In the genomic region with DNA sequence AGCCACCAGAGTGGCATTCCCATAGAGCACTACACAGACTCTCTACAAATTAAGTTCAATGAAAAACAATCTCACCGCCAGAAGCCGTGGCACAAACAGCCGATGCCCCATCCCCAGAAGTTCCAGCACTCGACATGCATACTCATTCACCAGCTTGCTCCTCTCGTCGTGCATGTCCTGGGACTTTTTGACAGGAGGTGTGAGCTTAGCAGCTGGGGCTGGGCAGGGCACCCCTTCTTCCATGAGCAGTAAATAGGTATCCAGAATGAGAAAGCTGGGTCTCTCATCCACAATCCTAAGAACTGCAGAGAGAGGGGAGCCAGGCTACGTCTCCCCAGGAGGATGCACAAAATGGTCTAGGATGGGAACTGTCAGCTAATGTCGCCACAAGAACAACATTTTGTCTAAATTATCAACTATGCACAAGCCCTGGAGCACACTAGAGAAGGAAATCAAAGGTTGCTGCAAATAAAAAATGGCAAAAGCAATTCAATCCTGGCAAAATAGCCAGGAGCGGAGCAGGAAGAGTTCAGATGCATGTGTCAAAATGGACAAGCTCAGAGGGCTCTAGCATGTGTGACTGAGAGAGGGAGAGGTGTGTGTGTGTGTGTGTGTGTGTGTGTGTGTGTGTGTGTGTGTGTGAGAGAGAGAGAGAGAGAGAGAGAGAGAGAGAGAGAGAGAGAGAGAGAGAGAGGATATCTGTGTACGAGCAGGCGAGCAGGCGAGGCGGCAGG, we compare ENCODE assay signal across 8 mouse cellular contexts.
DNase-seq lines count a peak whose midpoint lies in the region; ATAC-seq and TF ChIP-seq lines count a peak whose summit lies in the region.

No protein-coding gene starts in this region.

- H3K27me3 ChIP-seq in hindbrain, embryonic 12.5 days = no peaks in the 10 kb centered on the region
- H3K27me3 ChIP-seq in liver, embryonic 16.5 days (ENCODE audit: control insufficient read depth, insufficient read depth, low read depth, low read length) = no peaks in the 10 kb centered on the region
- no peaks in the 10 kb centered on the region for H3K27me3 ChIP-seq in stomach, postnatal 0 days (ENCODE audit: control insufficient read depth, insufficient read depth, low read length)

- H3K4me1 ChIP-seq in hindbrain, embryonic 12.5 days = peaks cover 14% of the 10 kb centered on the region
- no peaks in the 10 kb centered on the region; the same call in 1 of the 2 replicates for H3K4me1 ChIP-seq in liver, embryonic 16.5 days (ENCODE audit: control insufficient read depth, low read depth, low read length)
- H3K4me1 ChIP-seq in stomach, postnatal 0 days (replicated peaks; ENCODE audit: control insufficient read depth, insufficient read depth) = no peaks in the 10 kb centered on the region

- H3K9me3 ChIP-seq in hindbrain, embryonic 12.5 days (replicated peaks) = no peaks in the 10 kb centered on the region
- no peaks in the 10 kb centered on the region for H3K9me3 ChIP-seq in liver, embryonic 16.5 days (replicated peaks; ENCODE audit: control insufficient read depth, low read length)
- H3K9me3 ChIP-seq in stomach, postnatal 0 days (ENCODE audit: control insufficient read depth, low read length) = no peaks in the 10 kb centered on the region

- TF ChIP-seq CTCF in stomach, postnatal 0 days (IDR thresholded peaks at IDR 0.05; ENCODE audit: low read depth) = no peak

- H3K36me3 ChIP-seq in hindbrain, embryonic 12.5 days = no peaks in the 10 kb centered on the region
- H3K36me3 ChIP-seq in liver, embryonic 16.5 days (ENCODE audit: control insufficient read depth, insufficient read depth) = no peaks in the 10 kb centered on the region
- H3K36me3 ChIP-seq in stomach, postnatal 0 days (ENCODE audit: control insufficient read depth, insufficient read depth, low read length) = no peaks in the 10 kb centered on the region

- peak overlapping the region; percentile 62 for H3K9ac ChIP-seq in hindbrain, embryonic 12.5 days
- no peak overlapping the region for H3K9ac ChIP-seq in liver, embryonic 16.5 days (ENCODE audit: low read depth, low read length)
- H3K9ac ChIP-seq in stomach, postnatal 0 days (ENCODE audit: low read length) = 0 out of 2 replicates have a peak overlapping the region, but pooled peaks have one; percentile 27

- ATAC-seq in hindbrain, embryonic 12.5 days (ENCODE audit: low FRiP score) = peak; percentile 70
- ATAC-seq in liver, embryonic 16.5 days (ENCODE audit: low read depth) = no peak
- ATAC-seq in stomach, postnatal 0 days (ENCODE audit: low FRiP score, low TSS enrichment) = no peak
- ATAC-seq in granulocyte monocyte progenitor cell, adult 5-6 weeks (replicated peaks; ENCODE audit: poor library complexity, severe bottlenecking) = no peak

- H3K4me3 ChIP-seq in hindbrain, embryonic 12.5 days = peak overlapping the region; percentile 38
- no peak overlapping the region for H3K4me3 ChIP-seq in liver, embryonic 16.5 days (ENCODE audit: low read depth, low read length)
- H3K4me3 ChIP-seq in stomach, postnatal 0 days (ENCODE audit: low read depth, low read length) = peak overlapping the region; percentile 27

- intact Hi-C loops in left cerebral cortex, postnatal 14 days (cut with DNase I) = no loop called here
- intact Hi-C loops in left cerebral cortex, postnatal 10 days (cut with DNase I) = no loop called here

- DNase-seq in left cerebral cortex, postnatal 14 days (ENCODE audit: low spot score in 2 of 2) = peak; percentile 9 to 20
- no peak for DNase-seq in left cerebral cortex, postnatal 10 days (ENCODE audit: extremely low spot score in 1 of 2, low spot score in 2 of 2)
- DNase-seq in cerebellum, postnatal 14 days = peak; percentile 46 to 65
- no peak for DNase-seq in stomach, postnatal 0 days (ENCODE audit: low spot score)
- DNase-seq in urinary bladder, postnatal 4 days (ENCODE audit: low spot score in 2 of 2) = no peak

- H3K4me2 ChIP-seq in hindbrain, embryonic 12.5 days (replicated peaks) = peak overlapping the region; percentile 65
- H3K4me2 ChIP-seq in liver, embryonic 16.5 days (ENCODE audit: low read depth, low read length) = peak overlapping the region; percentile 46
- H3K4me2 ChIP-seq in stomach, postnatal 0 days (replicated peaks; ENCODE audit: low read depth) = peak overlapping the region; percentile 52

- peak overlapping the region; percentile 89 for H3K27ac ChIP-seq in hindbrain, embryonic 12.5 days
- H3K27ac ChIP-seq in liver, embryonic 16.5 days (ENCODE audit: low read length) = no peak overlapping the region
- H3K27ac ChIP-seq in stomach, postnatal 0 days (replicated peaks) = no peak overlapping the region

- WGBS in hindbrain, embryonic 12.5 days = 29% methylated on average over 11 of the region's 13 CpGs
- WGBS in liver, embryonic 16.5 days (ENCODE audit: insufficient replicate concordance) = 41% methylated on average over 13 of the region's 13 CpGs
- WGBS in stomach, postnatal 0 days = 27% methylated on average over 13 of the region's 13 CpGs

- no peak for TF ChIP-seq EP300 in stomach, postnatal 0 days (optimal IDR thresholded peaks at IDR 0.05)

Comparison
In these comparisons a context has a peak if more than half of its experiments do, and no peak if none do; other contexts are left out.
1. DNase-seq: peak in left cerebral cortex, postnatal 14 days (2 of 2) and cerebellum, postnatal 14 days (2 of 2); none in left cerebral cortex, postnatal 10 days (0 of 2), stomach, postnatal 0 days (single experiment) and urinary bladder, postnatal 4 days (0 of 2).
2. Peak in every context shown above with its lines, with median percentiles within 50 percentile points of each other: H3K4me2 ChIP-seq.